In genomic region chr15:27583042-27583441, GRCm38 (mm10) we compare ENCODE assay signal across 8 mouse cellular contexts. TPM values are rescaled to one million over a fixed set of nuclear protein-coding genes. Genes with fewer than 3 reads are reported as not detected.
A peak's percentile ranks its signal among the peaks of the same experiment; 100 is the strongest.
DNase-seq lines count a peak whose midpoint lies in the region; ATAC-seq and TF ChIP-seq lines count a peak whose summit lies in the region.

No protein-coding gene starts in this region.

- H3K4me1 ChIP-seq in forebrain, embryonic 14.5 days (ENCODE audit: control insufficient read depth, insufficient read depth, low read length): peaks cover 6% of the 10 kb centered on the region; the same call in 1 of the 2 replicates
- peaks cover 9% of the 10 kb centered on the region for H3K4me1 ChIP-seq in forebrain, embryonic 11.5 days (replicated peaks; ENCODE audit: control insufficient read depth, insufficient read depth, low read length)
- peaks cover 9% of the 10 kb centered on the region for H3K4me1 ChIP-seq in lung, adult 2 months (ENCODE audit: control insufficient read depth, insufficient read depth, low read length)

- no peak overlapping the region for H3K27ac ChIP-seq in forebrain, embryonic 14.5 days (ENCODE audit: low read depth, low read length)
- H3K27ac ChIP-seq in forebrain, embryonic 11.5 days (ENCODE audit: low read depth, low read length): no peak overlapping the region

- DNase-seq in forebrain, embryonic 14.5 days (ENCODE audit: low spot score): peak; percentile 38
- DNase-seq in forebrain, embryonic 11.5 days (ENCODE audit: low spot score): no peak
- peak; percentile 18 to 33 for DNase-seq in thymus, postnatal 10 days (ENCODE audit: low spot score in 2 of 2)
- no peak for DNase-seq in thymus, postnatal 0 days (ENCODE audit: low spot score)
- DNase-seq in embryo, embryonic 10.5 days (ENCODE audit: low spot score): peak; percentile 50
- DNase-seq in induced T-regulatory cell, adult 2 months (ENCODE audit: low read depth): peak; percentile 47
- DNase-seq in lung, adult 2 months: peak; percentile 36
- DNase-seq in right cerebral cortex, postnatal 4 days: peak; percentile 59

- H3K27me3 ChIP-seq in forebrain, embryonic 14.5 days (replicated peaks; ENCODE audit: control insufficient read depth, insufficient read depth, low read length): no peaks in the 10 kb centered on the region
- no peaks in the 10 kb centered on the region for H3K27me3 ChIP-seq in forebrain, embryonic 11.5 days (ENCODE audit: control insufficient read depth, insufficient read depth, low read length)

- H3K36me3 ChIP-seq in forebrain, embryonic 14.5 days (ENCODE audit: control insufficient read depth, insufficient read depth, low read length): peaks cover 6% of the 10 kb centered on the region; the same call in 1 of the 2 replicates
- H3K36me3 ChIP-seq in forebrain, embryonic 11.5 days (ENCODE audit: control insufficient read depth, insufficient read depth, low read length): no peaks in the 10 kb centered on the region; the same call in 1 of the 2 replicates

- 89% methylated on average over 4 of the region's 4 CpGs for WGBS in forebrain, embryonic 14.5 days
- WGBS in forebrain, embryonic 11.5 days: 88% methylated on average over 4 of the region's 4 CpGs
- 68% methylated on average over 4 of the region's 4 CpGs for WGBS in lung, adult 2 months

- no peaks in the 10 kb centered on the region for H3K9me3 ChIP-seq in forebrain, embryonic 14.5 days (replicated peaks; ENCODE audit: control insufficient read depth, low read length)
- H3K9me3 ChIP-seq in forebrain, embryonic 11.5 days (ENCODE audit: control insufficient read depth, low read length): no peaks in the 10 kb centered on the region

- no peak overlapping the region for H3K4me2 ChIP-seq in forebrain, embryonic 14.5 days (ENCODE audit: low read length)
- H3K4me2 ChIP-seq in forebrain, embryonic 11.5 days (ENCODE audit: low read depth, low read length, severe bottlenecking): no peak overlapping the region

- TF ChIP-seq POLR2A in lung, adult 2 months (IDR thresholded peaks at IDR 0.05; ENCODE audit: borderline replicate concordance, extremely low read depth, low read depth, low read length): no peak

- H3K4me3 ChIP-seq in forebrain, embryonic 14.5 days (ENCODE audit: low read depth, low read length): no peak overlapping the region
- no peak overlapping the region for H3K4me3 ChIP-seq in forebrain, embryonic 11.5 days (ENCODE audit: low read depth, low read length)
- H3K4me3 ChIP-seq in lung, adult 2 months (replicated peaks; ENCODE audit: extremely low read depth, low read depth, low read length): no peak overlapping the region

- no peak overlapping the region for H3K9ac ChIP-seq in forebrain, embryonic 14.5 days (ENCODE audit: low read length)
- H3K9ac ChIP-seq in forebrain, embryonic 11.5 days (ENCODE audit: low read length): no peak overlapping the region

- peak; percentile 56 for TF ChIP-seq CTCF in lung, adult 2 months (IDR thresholded peaks at IDR 0.05; ENCODE audit: insufficient read depth, low read length)

- no peak for ATAC-seq in forebrain, embryonic 14.5 days
- ATAC-seq in forebrain, embryonic 11.5 days (replicated peaks; ENCODE audit: low FRiP score): no peak

RNA-seq across cellular contexts. Expression of gene Otulin, which starts 47.5 kb away (rescaled TPM):
- polyA plus RNA-seq in forebrain, embryonic 14.5 days (2014; fragmentation: Nextera tagmentation; extraction: Ambion mirVana): 35.0 and 36.0 TPM in 2 replicates
- 35.7 and 44.0 TPM in 2 replicates for polyA plus RNA-seq in forebrain, embryonic 11.5 days (2014; fragmentation: Nextera tagmentation; extraction: Ambion mirVana)
- polyA plus RNA-seq in thymus, postnatal 0 days (2015; fragmentation: Nextera tagmentation; extraction: Ambion mirVana): 50.3 and 53.0 TPM in 2 replicates
- polyA plus RNA-seq in lung, adult 2 months (2012; rRNA removed): 16.4 and 23.7 TPM in 2 replicates

Comparison
In these comparisons a context has a peak if more than half of its experiments do, and no peak if none do; other contexts are left out.
1. DNase-seq: peak in forebrain, embryonic 14.5 days (single experiment), thymus, postnatal 10 days (2 of 2), embryo, embryonic 10.5 days (single experiment), induced T-regulatory cell, adult 2 months (single experiment), lung, adult 2 months (single experiment) and right cerebral cortex, postnatal 4 days (single experiment); none in forebrain, embryonic 11.5 days (single experiment) and thymus, postnatal 0 days (single experiment).